Mouse (Mus musculus) hindbrain, embryonic 11.5 days (tissue): ENCODE data around the gene Olfr329-ps. TPM values are rescaled to one million over a fixed set of nuclear protein-coding genes. Genes with fewer than 3 reads are reported as not detected.
"Not testable (repeated sequence)": the region's sequence is repeated elsewhere in the genome, so short reads cannot be mapped to it uniquely, and the experiment has no call there.

Source experiments
- ATAC-seq: fragments of 200-750 bp; cut with Nextera tagmentation; 2 replicates; pipeline ENCODE4 v1.8.0; 2017; ENCODE audit warnings: mild to moderate bottlenecking, moderate TSS enrichment, moderate library complexity; ENCODE audit not compliant: low FRiP score
- DNase-seq: peaks from one replicate; pipeline ENCODE4 v3.0.0-alpha.2; 2015; ENCODE audit warnings: low spot score
- H3K27ac ChIP-seq: fragments of 300-500 bp; sonication (generic); 2 replicates; pipeline ENCODE4 v1.5.1; 2014; ENCODE audit warnings: mild to moderate bottlenecking, low read depth, low read length
- H3K27me3 ChIP-seq: fragments of 300-500 bp; sonication (generic); 2 replicates; pipeline ENCODE4 v1.6.1; 2014; ENCODE audit warnings: mild to moderate bottlenecking, low read length, moderate library complexity, mixed read lengths; ENCODE audit not compliant: control insufficient read depth, insufficient read depth
- H3K36me3 ChIP-seq: fragments of 300-500 bp; sonication (generic); 2 replicates; pipeline ENCODE4 v1.6.1; 2014; ENCODE audit warnings: mild to moderate bottlenecking, low read length, moderate library complexity, mixed read lengths; ENCODE audit not compliant: control insufficient read depth, insufficient read depth
- H3K4me1 ChIP-seq: fragments of 300-500 bp; sonication (generic); replicated peaks from 2 replicates; pipeline ENCODE4 v1.6.1; 2014; ENCODE audit warnings: low read length, mixed read lengths; ENCODE audit not compliant: control insufficient read depth, insufficient read depth
- H3K4me2 ChIP-seq: fragments of 300-500 bp; sonication (generic); replicated peaks from 2 replicates; pipeline ENCODE4 v1.6.1; 2014; ENCODE audit warnings: mild to moderate bottlenecking, low read depth, low read length
- H3K4me3 ChIP-seq: fragments of 300-500 bp; sonication (generic); 2 replicates; pipeline ENCODE4 v1.5.1; 2014; ENCODE audit warnings: low read depth, low read length
- H3K9ac ChIP-seq: fragments of 300-500 bp; sonication (generic); 2 replicates; pipeline ENCODE4 v1.6.1; 2014; ENCODE audit warnings: low read depth, low read length
- H3K9me3 ChIP-seq: fragments of 300-500 bp; sonication (generic); 2 replicates; pipeline ENCODE4 v1.6.1; 2016; ENCODE audit warnings: low read length; ENCODE audit not compliant: control insufficient read depth
- WGBS: fragments of 180-500 bp; shearing (Covaris S2); extraction: QIAGEN DNeasy Blood & Tissue Kit; methylation state at CpG from one replicate; pipeline ENCODE4 v1.1.7; 2014; 5-methylcytosine and 5-hydroxymethylcytosine counted together
- polyA plus RNA-seq: library from polyadenylated mRNA; unstranded; fragments of >200 nt; fragmentation: Nextera tagmentation; extraction: Ambion mirVana; gene quantifications from 2 replicates; pipeline ENCODE4 v1.2.1, GENCODE M21; 2014

Gene Olfr329-ps
- polyA plus RNA-seq, 1 experiment from 2014 or later, result not detected

DNA sequence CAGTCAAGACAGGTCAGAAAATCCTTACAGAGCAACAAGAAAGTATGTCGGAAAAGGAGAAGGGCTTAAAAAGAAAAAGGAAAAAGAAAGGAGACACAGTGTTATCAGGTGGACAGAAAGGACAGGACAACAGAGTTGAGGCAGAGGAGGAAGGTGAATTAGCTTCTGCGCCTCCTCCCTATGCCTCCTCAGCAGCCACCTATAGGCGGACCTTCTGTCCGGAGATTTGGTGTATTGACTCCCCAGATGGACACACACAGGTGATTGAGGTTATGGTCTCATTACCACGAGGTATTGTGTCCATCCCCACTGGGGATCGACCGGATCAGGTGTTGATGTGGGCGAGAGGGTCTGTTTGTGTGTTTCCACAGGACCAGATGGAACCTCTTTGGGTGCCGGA lies 26.5 kb downstream of the Olfr329-ps start:
- not testable (repeated sequence) for H3K9ac ChIP-seq, H3K4me2 ChIP-seq, H3K27ac ChIP-seq, H3K27me3 ChIP-seq, H3K4me1 ChIP-seq, DNase-seq, ATAC-seq, H3K9me3 ChIP-seq, H3K36me3 ChIP-seq, H3K4me3 ChIP-seq
- 89% methylated on average over 7 of the region's 9 CpGs for WGBS

DNA sequence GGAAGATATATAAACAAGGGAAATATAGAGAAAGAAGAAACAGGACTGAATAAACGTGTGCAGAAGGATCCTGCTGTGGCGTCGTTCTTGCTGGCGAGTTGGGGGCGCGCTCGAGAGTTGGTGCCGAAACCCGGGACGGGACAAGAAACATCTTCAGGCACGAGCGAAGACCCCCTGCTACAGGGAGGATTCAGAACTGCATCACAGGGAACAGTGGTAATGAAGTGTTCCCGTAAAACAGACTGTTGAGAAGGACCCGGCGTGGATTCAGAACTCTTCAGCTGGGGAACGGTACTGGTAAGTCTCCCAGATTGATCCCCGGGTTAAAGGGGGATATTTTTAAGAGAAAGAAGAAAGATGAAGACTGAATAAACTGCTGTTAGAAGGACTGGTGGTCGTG lies 27.3 kb downstream of the Olfr329-ps start:
- not testable (repeated sequence) for H3K27ac ChIP-seq
- WGBS, result 93% methylated on average over 15 of the region's 18 CpGs

DNA sequence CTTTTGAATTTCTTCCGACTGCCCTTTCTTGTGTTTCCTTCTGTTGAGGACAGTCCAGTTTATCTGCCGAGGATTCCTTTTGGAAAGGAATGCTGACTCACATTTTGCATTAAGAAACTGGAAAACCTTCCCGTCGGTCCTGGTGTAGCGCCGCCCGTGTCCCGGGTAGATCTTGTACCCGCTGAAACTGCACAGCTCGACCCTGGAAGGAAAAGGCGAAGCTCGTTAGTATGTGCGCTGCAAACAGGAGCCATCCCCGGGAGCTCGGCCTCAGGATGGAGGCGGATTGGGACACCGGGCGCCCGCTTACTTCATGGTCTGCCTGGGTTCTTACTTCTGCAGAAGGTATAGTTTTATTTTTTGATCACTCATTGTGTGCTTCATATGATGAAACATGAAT lies 37.2 kb downstream of the Olfr329-ps start:
- not testable (repeated sequence) for H3K9me3 ChIP-seq, H3K27me3 ChIP-seq, H3K4me1 ChIP-seq, H3K9ac ChIP-seq, H3K4me3 ChIP-seq, H3K4me2 ChIP-seq, ATAC-seq, H3K27ac ChIP-seq, DNase-seq, H3K36me3 ChIP-seq
- WGBS, result 87% methylated on average over 19 of the region's 19 CpGs

More for the DNA sequence above, 27.3 kb downstream of the Olfr329-ps start:
- not testable (repeated sequence) for DNase-seq, H3K9ac ChIP-seq, H3K9me3 ChIP-seq, ATAC-seq, H3K4me3 ChIP-seq, H3K27me3 ChIP-seq, H3K4me1 ChIP-seq, H3K4me2 ChIP-seq, H3K36me3 ChIP-seq

DNA sequence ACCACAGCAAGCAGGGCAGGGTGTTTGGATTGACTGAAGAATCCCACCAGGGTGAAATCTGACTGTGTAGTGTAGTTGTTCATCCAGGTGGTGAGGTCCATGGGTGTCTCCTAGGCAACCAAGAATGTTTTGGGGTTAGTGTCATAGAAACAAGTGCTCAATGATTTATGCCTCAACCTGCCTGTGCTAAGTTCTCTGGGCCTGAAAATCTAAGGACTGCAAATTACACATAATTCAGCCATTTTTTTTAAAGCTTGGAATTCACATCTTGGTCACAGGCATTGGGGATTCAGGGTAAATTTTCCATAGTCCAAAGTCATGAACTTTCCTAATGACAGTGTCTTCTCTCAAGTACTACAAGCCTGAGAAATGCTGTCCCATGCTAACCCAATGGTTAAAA lies 43.8 kb downstream of the Olfr329-ps start, which contains the start of gene Olfr331:
TSS of gene Olfr331 (minus strand) at position 101 of the 400 bp plus-strand sequence.
- H3K4me1 ChIP-seq, H3K36me3 ChIP-seq, ATAC-seq, H3K4me2 ChIP-seq, H3K9me3 ChIP-seq, H3K4me3 ChIP-seq, H3K9ac ChIP-seq, H3K27me3 ChIP-seq, H3K27ac ChIP-seq, DNase-seq: not testable (repeated sequence)

DNA sequence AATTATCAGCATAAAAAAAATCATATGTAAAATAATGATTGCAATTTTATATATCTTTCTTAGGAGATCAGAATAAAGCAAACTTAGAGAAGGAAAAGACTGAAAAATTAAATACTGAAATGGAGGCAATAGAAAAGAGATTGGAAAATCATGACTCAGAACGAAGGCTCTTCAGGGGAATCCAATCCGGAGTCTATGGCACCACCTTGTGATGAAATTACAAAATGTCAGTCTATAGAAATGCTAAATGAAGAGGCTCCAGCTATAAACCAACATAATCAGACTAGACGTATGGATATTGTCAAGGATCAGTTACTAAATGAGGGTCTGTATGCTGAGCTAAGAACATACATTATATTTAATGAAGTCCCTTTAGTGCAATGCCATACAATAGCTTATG lies 46.9 kb downstream of the Olfr329-ps start:
- Histone ChIP-seq H3K36me3 (no peaks in the 10 kb centered on the region), H3K4me3 (no peak overlapping the region), H3K27ac (no peak overlapping the region), H3K4me2 (no peak overlapping the region), H3K4me1 (no peaks in the 10 kb centered on the region), H3K9me3 (no peaks in the 10 kb centered on the region), H3K9ac (no peak overlapping the region), H3K27me3 (no peaks in the 10 kb centered on the region)
- WGBS, result 65% methylated on average over 3 of the region's 3 CpGs
- peak; percentile 5 for DNase-seq
- ATAC-seq, result no peak

DNA sequence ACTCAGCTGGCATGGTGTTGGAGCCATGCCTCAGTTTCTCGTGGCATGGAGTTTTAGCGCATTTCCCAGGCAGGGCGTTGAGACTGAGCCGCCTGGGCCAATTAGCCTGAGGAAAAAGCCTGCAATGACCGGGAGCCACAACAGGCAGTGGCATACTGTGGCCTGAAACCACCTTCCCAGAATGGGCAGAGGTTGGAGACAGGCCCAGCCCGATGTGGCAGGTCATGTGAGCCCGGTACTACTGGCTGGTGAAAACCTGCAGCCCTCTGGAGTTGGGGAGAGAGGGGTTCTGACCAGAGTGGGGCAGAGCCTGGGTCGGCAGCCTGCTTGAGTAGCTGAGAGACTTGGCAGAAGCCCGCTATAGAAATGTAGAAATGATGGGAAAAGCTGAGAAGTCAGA lies 47.5 kb downstream of the Olfr329-ps start:
- 87% methylated on average over 9 of the region's 9 CpGs for WGBS

DNA sequence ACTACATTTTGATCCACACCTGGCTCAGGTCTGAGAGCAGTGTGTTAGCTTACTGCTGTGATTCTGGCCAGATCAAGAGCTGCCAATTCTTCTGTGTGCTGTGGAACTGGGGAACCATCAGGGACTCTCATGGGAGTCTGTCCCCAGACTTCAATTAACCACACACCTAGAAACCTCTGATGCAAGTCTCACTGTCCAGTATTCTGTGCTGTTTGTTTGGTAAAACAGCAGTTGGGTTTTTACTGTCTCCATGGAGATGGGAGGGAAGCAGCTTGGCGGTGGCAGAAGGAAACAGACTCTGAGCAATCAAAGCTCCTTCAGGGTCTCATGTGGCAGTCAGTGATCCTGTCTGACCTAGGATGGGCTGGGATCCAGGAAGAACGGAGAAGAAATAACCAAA lies 53.8 kb downstream of the Olfr329-ps start, which contains the start of gene Olfr332:
TSS of gene Olfr332 (minus strand) at position 101 of the 400 bp plus-strand sequence.
- no peak for ATAC-seq
- Histone ChIP-seq H3K36me3 (no peaks in the 10 kb centered on the region), H3K27ac (no peak within 1 kb of the TSS), H3K4me2 (no peak within 1 kb of the TSS), H3K4me3 (no peak within 1 kb of the TSS), H3K4me1 (no peaks in the 10 kb centered on the region), H3K9ac (no peak within 1 kb of the TSS), H3K9me3 (no peaks in the 10 kb centered on the region), H3K27me3 (no peaks in the 10 kb centered on the region)
- DNase-seq, result no peak
- 89% methylated on average over 2 of the region's 2 CpGs for WGBS

More for the DNA sequence above, 47.5 kb downstream of the Olfr329-ps start:
- no peaks in the 10 kb centered on the region for H3K4me1 ChIP-seq
- no peaks in the 10 kb centered on the region for H3K9me3 ChIP-seq
- H3K27ac ChIP-seq, result no peak overlapping the region
- H3K4me3 ChIP-seq, result no peak overlapping the region
- H3K36me3 ChIP-seq, result no peaks in the 10 kb centered on the region
- no peak overlapping the region for H3K4me2 ChIP-seq
- no peak overlapping the region for H3K9ac ChIP-seq
- no peak for ATAC-seq
- no peaks in the 10 kb centered on the region for H3K27me3 ChIP-seq
- no peak for DNase-seq

Other genes with a start within 250 kb of the Olfr329-ps start
- 12.5 and 15.5 TPM in 2 replicates for gene Zfp692, start 239.4 kb downstream of the Olfr329-ps start, polyA plus RNA-seq
- 26.1 and 28.9 TPM in 2 replicates for gene Zfp672, start 216.1 kb downstream of the Olfr329-ps start, polyA plus RNA-seq
- gene Sh3bp5l, start 215.7 kb downstream of the Olfr329-ps start, polyA plus RNA-seq, result 23.4 and 27.7 TPM in 2 replicates
- not detected in 2 replicates for gene Lypd8, start 167.4 kb downstream of the Olfr329-ps start, polyA plus RNA-seq
- gene 1810065E05Rik, start 125.3 kb downstream of the Olfr329-ps start, polyA plus RNA-seq, result not detected in 2 replicates
- not detected in 2 replicates for gene Gm12253, start 113.9 kb downstream of the Olfr329-ps start, polyA plus RNA-seq
- gene Lypd9, start 93.5 kb downstream of the Olfr329-ps start, polyA plus RNA-seq, result not detected in 2 replicates
- not detected in 2 replicates for gene Olfr30, start 84.2 kb downstream of the Olfr329-ps start, polyA plus RNA-seq
- gene Olfr332, start 53.9 kb downstream of the Olfr329-ps start, polyA plus RNA-seq, result not detected in 2 replicates
- gene Olfr331, start 43.9 kb downstream of the Olfr329-ps start, polyA plus RNA-seq, result not detected in 2 replicates
- not detected in 2 replicates for gene Olfr330, start 11.6 kb downstream of the Olfr329-ps start, polyA plus RNA-seq
- gene Olfr328, start 9.2 kb upstream of the Olfr329-ps start, polyA plus RNA-seq, result 0.09 TPM in 1 of 2 replicates, not detected in the other
- gene Olfr224, start 24.1 kb upstream of the Olfr329-ps start, polyA plus RNA-seq, result not detected in 2 replicates
- not detected in 2 replicates for gene Olfr325, start 31.3 kb upstream of the Olfr329-ps start, polyA plus RNA-seq
- gene Olfr324, start 48.7 kb upstream of the Olfr329-ps start, polyA plus RNA-seq, result not detected in 2 replicates
- gene 2210407C18Rik, start 69.7 kb upstream of the Olfr329-ps start, polyA plus RNA-seq, result not detected in 2 replicates
- gene Olfr323, start 84.1 kb upstream of the Olfr329-ps start, polyA plus RNA-seq, result not detected in 2 replicates
- gene Trim58, start 94.0 kb upstream of the Olfr329-ps start, polyA plus RNA-seq, result 0.27 and 0.62 TPM in 2 replicates
- gene Olfr322, start 112.4 kb upstream of the Olfr329-ps start, polyA plus RNA-seq, result not detected in 2 replicates
- not detected in 2 replicates for gene Olfr320, start 134.7 kb upstream of the Olfr329-ps start, polyA plus RNA-seq
- not detected in 2 replicates for gene Olfr319, start 152.7 kb upstream of the Olfr329-ps start, polyA plus RNA-seq
- gene Olfr318, start 177.6 kb upstream of the Olfr329-ps start, polyA plus RNA-seq, result not detected in 2 replicates
- not detected in 2 replicates for gene Olfr317, start 192.8 kb upstream of the Olfr329-ps start, polyA plus RNA-seq
- not detected in 2 replicates for gene Olfr316, start 206.3 kb upstream of the Olfr329-ps start, polyA plus RNA-seq
- not detected in 2 replicates for gene Olfr315, start 226.8 kb upstream of the Olfr329-ps start, polyA plus RNA-seq
- not detected in 2 replicates for gene Olfr314, start 236.5 kb upstream of the Olfr329-ps start, polyA plus RNA-seq